Mouse (Mus musculus) MEL (cell line): Measurements from ENCODE around the gene Neo1. TPM values are rescaled to one million over a fixed set of nuclear protein-coding genes. Genes with fewer than 3 reads are reported as not detected.

ENCODE experiments used
- DNase-seq: peaks from one replicate; pipeline ENCODE4 v3.0.0; 2011; ENCODE audit warnings: low read depth, low spot score
- H3K27ac ChIP-seq: 2 replicates; pipeline ENCODE4 v1.5.1; 2012; ENCODE audit warnings: low read depth, mild to moderate bottlenecking, control low read depth, low read length, moderate library complexity; ENCODE audit not compliant: control insufficient read depth
- H3K27me3 ChIP-seq, 2 experiments: fragments of 150-350 bp in 1 of 2; sonication (generic) in 1 of 2; 2 replicates each; pipeline ENCODE4 v1.6.1; 2012; ENCODE audit warnings: low read length in 2 of 2, mild to moderate bottlenecking in 2 of 2, improper control_type of control experiment in 1 of 2, moderate library complexity in 1 of 2; ENCODE audit not compliant: insufficient read depth in 2 of 2, control insufficient read depth in 1 of 2
- H3K36me3 ChIP-seq, 2 experiments: 2 replicates each; pipeline ENCODE4 v1.6.1; 2012 to 2014; ENCODE audit warnings: low read length in 2 of 2, improper control_type of control experiment in 1 of 2, inconsistent platforms in 1 of 2, mild to moderate bottlenecking in 1 of 2; ENCODE audit not compliant: insufficient read depth in 2 of 2, control insufficient read depth in 1 of 2
- H3K4me1 ChIP-seq, 2 experiments: fragments of 150-350 bp in 1 of 2; sonication (generic) in 1 of 2; 2 replicates each; pipeline ENCODE4 v1.6.1; 2012; ENCODE audit warnings: low read length in 2 of 2, improper control_type of control experiment in 1 of 2, mild to moderate bottlenecking in 1 of 2; ENCODE audit not compliant: insufficient read depth in 2 of 2, control insufficient read depth in 1 of 2
- H3K4me3 ChIP-seq, 2 experiments: fragments of 150-350 bp in 1 of 2; sonication (generic) in 1 of 2; 2 replicates each; pipeline ENCODE4 v1.5.1; 2012; ENCODE audit warnings: low read depth in 2 of 2, low read length in 2 of 2, mild to moderate bottlenecking in 2 of 2, moderate library complexity in 2 of 2, control low read depth in 1 of 2, improper control_type of control experiment in 1 of 2; ENCODE audit not compliant: control insufficient read depth in 1 of 2, insufficient read depth in 1 of 2
- H3K79me2 ChIP-seq: 2 replicates; pipeline ENCODE4 v1.6.1; 2012; ENCODE audit warnings: mild to moderate bottlenecking, low read length, moderate library complexity; ENCODE audit not compliant: control insufficient read depth, poor library complexity, insufficient read depth
- H3K9ac ChIP-seq: 2 replicates; pipeline ENCODE4 v1.6.1; 2012; ENCODE audit warnings: low read depth, mild to moderate bottlenecking, control low read depth, low read length, moderate library complexity; ENCODE audit not compliant: control insufficient read depth, poor library complexity, severe bottlenecking
- H3K9me3 ChIP-seq: fragments of 150-350 bp; sonication (generic); replicated peaks from 2 replicates; pipeline ENCODE4 v1.6.1; 2012; ENCODE audit warnings: mild to moderate bottlenecking, low read length, improper control_type of control experiment, moderate library complexity; ENCODE audit not compliant: insufficient read depth
- BHLHE40 ChIP-seq: IDR thresholded peaks from 2 replicates; pipeline ENCODE4 v1.6.1; 2012; ENCODE audit warnings: low read depth, mild to moderate bottlenecking, inconsistent platforms, low read length, improper control_type of control experiment, borderline replicate concordance
- CHD1 ChIP-seq: IDR thresholded peaks from 2 replicates; pipeline ENCODE4 v1.6.1; 2012; ENCODE audit warnings: low read depth, mild to moderate bottlenecking, inconsistent platforms, low read length, improper control_type of control experiment
- E2F4 ChIP-seq: IDR thresholded peaks from 2 replicates; pipeline ENCODE4 v1.6.1; 2011; ENCODE audit warnings: low read depth, low read length, improper control_type of control experiment, borderline replicate concordance
- ELF1 ChIP-seq: IDR thresholded peaks from 2 replicates; pipeline ENCODE4 v1.6.1; 2014; ENCODE audit warnings: low read depth, mild to moderate bottlenecking, inconsistent platforms, low read length, improper control_type of control experiment, moderate library complexity
- EP300 ChIP-seq, 2 experiments: IDR thresholded peaks; 2 replicates each; pipeline ENCODE4 v1.6.1; 2011; ENCODE audit warnings: improper control_type of control experiment in 2 of 2, low read length in 2 of 2, low read depth in 1 of 2, mild to moderate bottlenecking in 1 of 2
- KAT2A ChIP-seq: conservative IDR thresholded peaks from 2 replicates; pipeline ENCODE4 v1.6.1; 2012; ENCODE audit warnings: low read depth, low read length, improper control_type of control experiment, inconsistent platforms
- MAX ChIP-seq: IDR thresholded peaks from 2 replicates; pipeline ENCODE4 v1.6.1; 2011; ENCODE audit warnings: low read length, improper control_type of control experiment
- MAZ ChIP-seq: IDR thresholded peaks from 2 replicates; pipeline ENCODE4 v1.6.1; 2012; ENCODE audit warnings: low read depth, mild to moderate bottlenecking, inconsistent platforms, low read length, improper control_type of control experiment
- MXI1 ChIP-seq: IDR thresholded peaks from 2 replicates; pipeline ENCODE4 v1.6.1; 2011; ENCODE audit warnings: mild to moderate bottlenecking, low read depth, low read length, improper control_type of control experiment
- MYB ChIP-seq: IDR thresholded peaks from 2 replicates; pipeline ENCODE4 v1.6.1; 2011; ENCODE audit warnings: mild to moderate bottlenecking, low read depth, low read length, improper control_type of control experiment
- NELFE ChIP-seq: IDR thresholded peaks from 2 replicates; pipeline ENCODE4 v1.6.1; 2011; ENCODE audit warnings: low read depth, low read length, improper control_type of control experiment
- NRF1 ChIP-seq: IDR thresholded peaks from 2 replicates; pipeline ENCODE4 v1.6.1; 2014; ENCODE audit warnings: low read depth, mild to moderate bottlenecking, inconsistent platforms, low read length, improper control_type of control experiment, moderate library complexity; ENCODE audit not compliant: poor library complexity, insufficient read depth, severe bottlenecking
- POLR2AphosphoS2 ChIP-seq: IDR thresholded peaks from 2 replicates; pipeline ENCODE4 v1.6.1; 2011; ENCODE audit warnings: low read length, improper control_type of control experiment
- RAD21 ChIP-seq: IDR thresholded peaks from 2 replicates; pipeline ENCODE4 v1.6.1; 2011; ENCODE audit warnings: mild to moderate bottlenecking, low read depth, low read length, improper control_type of control experiment
- RCOR1 ChIP-seq: IDR thresholded peaks from 2 replicates; pipeline ENCODE4 v1.6.1; 2012; ENCODE audit warnings: low read depth, mild to moderate bottlenecking, inconsistent platforms, low read length, improper control_type of control experiment
- TBP ChIP-seq: IDR thresholded peaks from 2 replicates; pipeline ENCODE4 v1.8.0; 2011; ENCODE audit warnings: low read depth, low read length, improper control_type of control experiment
- UBTF ChIP-seq: IDR thresholded peaks from 2 replicates; pipeline ENCODE4 v1.6.1; 2012; ENCODE audit warnings: low read depth, mild to moderate bottlenecking, inconsistent platforms, low read length, improper control_type of control experiment, moderate library complexity, borderline replicate concordance; ENCODE audit not compliant: insufficient read depth
- USF1 ChIP-seq: IDR thresholded peaks from 2 replicates; pipeline ENCODE4 v1.6.1; 2014; ENCODE audit warnings: low read depth, mild to moderate bottlenecking, inconsistent platforms, low read length, improper control_type of control experiment, moderate library complexity
- USF2 ChIP-seq, 2 experiments: IDR thresholded peaks; 2 replicates each; pipeline ENCODE4 v1.6.1; 2011 to 2012; ENCODE audit warnings: improper control_type of control experiment in 2 of 2, low read length in 2 of 2, borderline replicate concordance in 1 of 2, inconsistent platforms in 1 of 2, low read depth in 1 of 2, mild to moderate bottlenecking in 1 of 2; ENCODE audit not compliant: insufficient read depth in 1 of 2
- ZKSCAN1 ChIP-seq: IDR thresholded peaks from 2 replicates; pipeline ENCODE4 v1.6.1; 2012; ENCODE audit warnings: low read depth, mild to moderate bottlenecking, inconsistent platforms, low read length, improper control_type of control experiment, moderate library complexity
- ZNF384 ChIP-seq: IDR thresholded peaks from 2 replicates; pipeline ENCODE4 v1.6.1; 2012; ENCODE audit warnings: low read depth, mild to moderate bottlenecking, inconsistent platforms, low read length, improper control_type of control experiment
- polyA plus RNA-seq, 2 experiments: library from polyadenylated mRNA; stranded (reverse) in 1 of 2; unstranded in 1 of 2; fragments of >175 nt in 1 of 2; fragments of >200 nt in 1 of 2; gene quantifications; 2 replicates each; pipeline versions ENCODE4 v1.2.1 to v1.2.4; 2012; ENCODE audit warnings: low replicate concordance in 2 of 2, low read depth in 1 of 2; ENCODE audit not compliant: insufficient read length in 2 of 2, insufficient read depth in 1 of 2, missing spikeins in 1 of 2
- total RNA-seq: library from RNA; depleted of rRNA; stranded (reverse); fragments of 300-350 nt; gene quantifications from 2 replicates; pipeline ENCODE4 v1.2.3, GENCODE M21; 2012; rRNA removed

Neo1 gene
- 0.08 and 0.10 TPM in 2 replicates for total RNA-seq
- polyA plus RNA-seq, result under 1 TPM in 1 of 2 experiments, not detected in 1; 0.04 TPM

- H3K27ac ChIP-seq, result no peak within 1 kb of the TSS
- no peaks in the 10 kb centered on the region for H3K36me3 ChIP-seq
- H3K9ac ChIP-seq, result no peak within 1 kb of the TSS
- no peaks in the 10 kb centered on the region for H3K79me2 ChIP-seq
- H3K4me1 ChIP-seq, result no peaks in the 10 kb centered on the region
- no peak for DNase-seq
- H3K27me3 ChIP-seq, result peaks cover 4 to 13% of the 10 kb centered on the region in 2 experiments; a peak in 3 of 4 replicates
- H3K4me3 ChIP-seq, result no peak within 1 kb of the TSS
- TF ChIP-seq ELF1, result no peak
- no peak for TF ChIP-seq E2F4
- TF ChIP-seq ZNF384, result no peak
- TF ChIP-seq UBTF, result no peak
- TF ChIP-seq BHLHE40, result no peak
- no peak for TF ChIP-seq MYB
- no peak for TF ChIP-seq MAZ
- TF ChIP-seq KAT2A, result no peak
- no peak for TF ChIP-seq CHD1
- no peak for TF ChIP-seq NRF1
- no peak for TF ChIP-seq NELFE
- no peak for TF ChIP-seq POLR2AphosphoS2
- no peak for TF ChIP-seq TBP
- TF ChIP-seq MXI1, result no peak
- TF ChIP-seq USF1, result no peak
- TF ChIP-seq EP300 (IDR thresholded peaks at IDR 0.05; ENCODE audit: low read depth in 1 of 2, low read length in 2 of 2), result no peak
- no peak for TF ChIP-seq RCOR1
- no peaks in the 10 kb centered on the region for H3K9me3 ChIP-seq
Measured at GRCm38 (mm10) chr9:59036159-59036731, at the start of gene Neo1. Neo1 (minus strand) TSS chr9:59036441.

DNA sequence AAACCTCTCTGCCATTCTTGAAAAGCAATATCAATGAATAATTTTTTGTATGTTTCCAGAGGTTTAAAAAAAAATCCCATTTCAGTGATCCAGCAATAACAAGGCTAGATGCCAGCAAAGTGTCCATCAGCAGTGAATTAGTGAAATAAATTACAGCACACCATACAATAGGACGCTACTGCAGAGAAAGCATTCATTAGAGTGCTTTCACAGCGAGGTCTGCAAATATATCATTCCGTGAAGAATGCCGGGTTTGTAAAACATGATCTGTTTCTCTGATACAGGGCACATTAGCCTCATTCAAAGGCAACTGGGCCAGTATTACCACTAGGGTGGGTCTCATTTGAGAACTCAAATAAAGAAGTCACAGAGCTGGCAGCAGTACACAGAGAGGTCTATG is 39.4 kb upstream of the Neo1 start:
- Histone ChIP-seq H3K4me1 (no peaks in the 10 kb centered on the region), H3K79me2 (no peaks in the 10 kb centered on the region), H3K27me3 (peaks cover 3 to 12% of the 10 kb centered on the region in 2 experiments), H3K9ac (no peak overlapping the region), H3K4me3 (no peak overlapping the region), H3K27ac (no peak overlapping the region), H3K36me3 (no peaks in the 10 kb centered on the region), H3K9me3 (no peaks in the 10 kb centered on the region)
- DNase-seq, result no peak
- TF ChIP-seq MYB (no peak), MAZ (no peak), RCOR1 (no peak), MAX (no peak), RAD21 (no peak), USF2 (IDR thresholded peaks at IDR 0.05; ENCODE audit: borderline replicate concordance in 1 of 2, insufficient read depth in 1 of 2, low read depth in 1 of 2, low read length in 2 of 2) (no peak), POLR2AphosphoS2 (no peak), UBTF (no peak), BHLHE40 (no peak), TBP (no peak), ZKSCAN1 (no peak)
